Mouse (Mus musculus): ENCODE data around the gene Usp47. TPM values are rescaled to one million over a fixed set of nuclear protein-coding genes. Genes with fewer than 3 reads are reported as not detected.
"Not testable (repeated sequence)": the region's sequence is repeated elsewhere in the genome, so short reads cannot be mapped to it uniquely, and the experiment has no call there.

Usp47 gene
- polyA plus RNA-seq, 1 experiment from 2014 or later = 96.7 TPM

- H3K27ac ChIP-seq = no peak overlapping the region
- no peaks in the 10 kb centered on the region for H3K4me1 ChIP-seq
- no peak overlapping the region for H3K4me3 ChIP-seq
- no peaks in the 10 kb centered on the region for H3K27me3 ChIP-seq
- whole genome bisulfite sequencing = 80% methylated on average over 2 of the region's 2 CpGs
- no peaks in the 10 kb centered on the region for H3K36me3 ChIP-seq
- no peak overlapping the region for H3K9ac ChIP-seq
- no peak for ATAC-seq (ENCODE audit: insufficient number of reproducible peaks, insufficient read depth, low FRiP score, low TSS enrichment)
- H3K4me2 ChIP-seq (replicated peaks) = no peak overlapping the region
- no peaks in the 10 kb centered on the region for H3K9me3 ChIP-seq
These were observed 19.5 kb downstream of the Usp47 start for GRCm38 (mm10) chr7:112042758-112043157.

DNA sequence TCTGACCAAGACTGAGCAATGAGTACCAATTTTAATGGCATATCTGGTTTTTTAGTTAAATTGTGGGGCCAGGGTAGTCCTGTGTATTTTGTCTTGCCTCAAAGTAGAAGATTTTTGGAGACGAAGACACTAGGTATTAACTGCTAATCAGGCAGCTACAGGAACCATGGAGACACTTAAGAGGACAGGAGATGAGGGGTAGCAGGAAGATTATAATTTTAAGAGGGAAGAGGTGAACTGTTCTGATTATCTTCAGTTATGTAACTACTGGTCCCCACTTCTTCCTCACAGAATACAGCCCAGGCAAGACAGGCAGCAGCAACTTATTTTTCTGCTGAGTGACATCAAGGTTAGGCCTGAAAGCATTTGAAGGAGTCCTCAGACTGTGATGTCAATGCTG lies 21.9 kb downstream of the Usp47 start:
- Histone ChIP-seq H3K36me3 (no peaks in the 10 kb centered on the region), H3K27ac (no peak overlapping the region), H3K4me3 (no peak overlapping the region), H3K4me2 (replicated peaks) (no peak overlapping the region), H3K9ac (no peak overlapping the region), H3K9me3 (no peaks in the 10 kb centered on the region), H3K27me3 (no peaks in the 10 kb centered on the region), H3K4me1 (no peaks in the 10 kb centered on the region)
- ATAC-seq (ENCODE audit: insufficient number of reproducible peaks, insufficient read depth, low FRiP score, low TSS enrichment) = no peak
- WGBS = 87% methylated on average over 1 of the region's 1 CpGs

GRCm38 (mm10) chr7:112045794-112046388 lies 22.6 kb downstream of the Usp47 start:
- Histone ChIP-seq H3K27me3 (no peaks in the 10 kb centered on the region), H3K4me1 (no peaks in the 10 kb centered on the region), H3K9ac (no peak overlapping the region), H3K4me3 (no peak overlapping the region), H3K36me3 (no peaks in the 10 kb centered on the region), H3K9me3 (no peaks in the 10 kb centered on the region), H3K27ac (no peak overlapping the region), H3K4me2 (replicated peaks) (no peak overlapping the region)
- ATAC-seq (ENCODE audit: insufficient number of reproducible peaks, insufficient read depth, low FRiP score, low TSS enrichment) = no peak
- WGBS = 64% methylated on average over 3 of the region's 3 CpGs

DNA sequence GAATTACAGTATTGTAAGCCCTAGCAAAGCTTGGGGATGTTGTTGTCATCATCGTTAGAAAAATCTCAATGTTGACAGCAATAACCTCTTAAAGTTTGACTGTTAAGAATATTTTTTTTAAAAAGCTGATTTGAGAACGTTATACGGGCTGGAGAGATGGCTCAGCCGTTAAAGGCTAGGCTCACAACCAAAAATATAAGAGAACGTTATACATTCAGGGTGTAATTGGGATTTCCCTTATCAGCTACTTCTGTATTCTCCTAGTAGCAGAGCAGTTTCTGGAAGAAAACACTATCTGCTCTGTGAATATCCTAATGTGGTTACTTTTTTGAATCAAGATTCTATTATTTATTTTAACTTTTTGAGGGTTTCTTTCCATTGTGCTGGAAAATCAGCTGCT lies 25.3 kb downstream of the Usp47 start:
- Histone ChIP-seq H3K36me3 (no peaks in the 10 kb centered on the region), H3K4me2 (replicated peaks) (no peak overlapping the region), H3K27ac (no peak overlapping the region), H3K4me3 (no peak overlapping the region), H3K4me1 (no peaks in the 10 kb centered on the region), H3K27me3 (no peaks in the 10 kb centered on the region), H3K9me3 (no peaks in the 10 kb centered on the region), H3K9ac (no peak overlapping the region)
- 91% methylated on average over 5 of the region's 5 CpGs for WGBS
- ATAC-seq (ENCODE audit: insufficient number of reproducible peaks, insufficient read depth, low FRiP score, low TSS enrichment) = no peak

GRCm38 (mm10) chr7:112053667-112054066 lies 30.4 kb downstream of the Usp47 start:
- no peak overlapping the region for H3K27ac ChIP-seq
- H3K4me3 ChIP-seq = no peak overlapping the region
- WGBS = 86% methylated on average over 3 of the region's 3 CpGs
- no peaks in the 10 kb centered on the region for H3K4me1 ChIP-seq
- no peaks in the 10 kb centered on the region for H3K27me3 ChIP-seq
- no peaks in the 10 kb centered on the region for H3K9me3 ChIP-seq
- no peak for ATAC-seq (ENCODE audit: insufficient number of reproducible peaks, insufficient read depth, low FRiP score, low TSS enrichment)
- no peak overlapping the region for H3K9ac ChIP-seq
- H3K4me2 ChIP-seq (replicated peaks) = no peak overlapping the region
- peaks cover 26% of the 10 kb centered on the region for H3K36me3 ChIP-seq

- H3K4me3 ChIP-seq = no peak overlapping the region
- ATAC-seq (ENCODE audit: insufficient number of reproducible peaks, insufficient read depth, low FRiP score, low TSS enrichment) = no peak
- H3K36me3 ChIP-seq = peaks cover 36% of the 10 kb centered on the region
- no peak overlapping the region for H3K4me2 ChIP-seq (replicated peaks)
- no peaks in the 10 kb centered on the region for H3K4me1 ChIP-seq
- no peak overlapping the region for H3K27ac ChIP-seq
- H3K27me3 ChIP-seq = no peaks in the 10 kb centered on the region
- WGBS = 65% methylated on average over 8 of the region's 8 CpGs
- H3K9me3 ChIP-seq = no peaks in the 10 kb centered on the region
- H3K9ac ChIP-seq = no peak overlapping the region
These were observed 32.8 kb downstream of the Usp47 start for GRCm38 (mm10) chr7:112055901-112056625.

GRCm38 (mm10) chr7:112074868-112075267 lies 51.6 kb downstream of the Usp47 start:
- peaks cover 32% of the 10 kb centered on the region for H3K36me3 ChIP-seq
- no peak overlapping the region for H3K4me2 ChIP-seq (replicated peaks)
- H3K27me3 ChIP-seq = no peaks in the 10 kb centered on the region
- no peaks in the 10 kb centered on the region for H3K4me1 ChIP-seq
- H3K9me3 ChIP-seq = no peaks in the 10 kb centered on the region
- no peak overlapping the region for H3K4me3 ChIP-seq
- WGBS = 87% methylated on average over 5 of the region's 5 CpGs
- H3K27ac ChIP-seq = no peak overlapping the region
- no peak overlapping the region for H3K9ac ChIP-seq
- ATAC-seq (ENCODE audit: insufficient number of reproducible peaks, insufficient read depth, low FRiP score, low TSS enrichment) = no peak

DNA sequence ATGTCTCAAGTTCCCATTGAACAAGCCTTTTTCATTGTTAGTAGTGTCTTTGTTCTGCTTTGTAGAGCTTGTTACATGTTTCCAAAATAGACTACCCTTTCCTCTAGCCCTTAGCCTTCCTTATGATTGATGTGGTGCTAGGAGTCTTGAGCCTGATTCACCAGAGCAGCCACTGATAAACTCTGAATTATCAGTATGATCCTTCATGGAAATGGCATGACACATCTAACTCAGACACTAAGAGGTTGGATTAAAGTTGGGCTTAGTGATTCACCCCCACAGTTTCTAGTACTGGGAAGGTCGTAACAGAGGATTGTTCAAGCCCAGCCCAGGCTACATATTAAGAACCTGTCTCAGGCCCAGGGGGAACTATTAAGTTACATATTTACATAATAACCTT lies 59.3 kb downstream of the Usp47 start:
- Histone ChIP-seq H3K4me3 (no peak overlapping the region), H3K27me3 (no peaks in the 10 kb centered on the region), H3K9me3 (no peaks in the 10 kb centered on the region), H3K4me1 (no peaks in the 10 kb centered on the region), H3K27ac (no peak overlapping the region), H3K9ac (no peak overlapping the region), H3K4me2 (replicated peaks) (no peak overlapping the region), H3K36me3 (peaks cover 48% of the 10 kb centered on the region)
- no peak for ATAC-seq (ENCODE audit: insufficient number of reproducible peaks, insufficient read depth, low FRiP score, low TSS enrichment)
- WGBS = 91% methylated on average over 1 of the region's 1 CpGs

GRCm38 (mm10) chr7:112084222-112084621 lies 60.9 kb downstream of the Usp47 start:
- Histone ChIP-seq H3K4me2 (replicated peaks) (no peak overlapping the region), H3K9me3 (no peaks in the 10 kb centered on the region), H3K4me3 (no peak overlapping the region), H3K27ac (no peak overlapping the region), H3K9ac (no peak overlapping the region), H3K36me3 (peaks cover 52% of the 10 kb centered on the region), H3K4me1 (no peaks in the 10 kb centered on the region), H3K27me3 (no peaks in the 10 kb centered on the region)
- no peak for ATAC-seq (ENCODE audit: insufficient number of reproducible peaks, insufficient read depth, low FRiP score, low TSS enrichment)
- WGBS = 81% methylated on average over 2 of the region's 2 CpGs

GRCm38 (mm10) chr7:112085062-112085461 lies 61.8 kb downstream of the Usp47 start:
- no peaks in the 10 kb centered on the region for H3K4me1 ChIP-seq
- no peak overlapping the region for H3K4me2 ChIP-seq (replicated peaks)
- no peaks in the 10 kb centered on the region for H3K27me3 ChIP-seq
- no peak overlapping the region for H3K4me3 ChIP-seq
- no peaks in the 10 kb centered on the region for H3K9me3 ChIP-seq
- peaks cover 53% of the 10 kb centered on the region for H3K36me3 ChIP-seq
- no peak for ATAC-seq (ENCODE audit: insufficient number of reproducible peaks, insufficient read depth, low FRiP score, low TSS enrichment)
- H3K9ac ChIP-seq = no peak overlapping the region
- WGBS = 42% methylated on average over 4 of the region's 4 CpGs
- H3K27ac ChIP-seq = no peak overlapping the region

DNA sequence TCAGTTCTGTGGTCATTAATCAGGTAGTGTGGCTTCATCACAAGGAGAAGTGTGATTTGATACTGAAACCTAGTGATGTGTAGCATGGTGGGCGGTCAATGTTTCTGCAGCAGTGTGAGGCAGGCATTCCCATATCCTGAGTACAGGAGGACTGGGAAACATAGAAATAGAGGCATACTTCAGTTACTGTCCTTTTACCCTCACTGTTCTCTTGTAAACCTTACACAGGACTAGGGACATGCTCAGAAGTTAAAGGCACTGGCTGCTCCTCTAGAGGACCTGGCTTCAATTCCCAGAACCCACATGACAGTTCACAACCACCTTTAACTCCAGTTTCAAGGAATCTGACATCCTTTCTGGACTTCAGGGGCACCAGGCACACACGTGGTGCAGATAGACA lies 62.9 kb downstream of the Usp47 start:
- Histone ChIP-seq H3K9me3 (no peaks in the 10 kb centered on the region), H3K27me3 (no peaks in the 10 kb centered on the region), H3K9ac (no peak overlapping the region), H3K4me3 (no peak overlapping the region), H3K4me2 (replicated peaks) (no peak overlapping the region), H3K4me1 (no peaks in the 10 kb centered on the region), H3K27ac (no peak overlapping the region), H3K36me3 (peaks cover 53% of the 10 kb centered on the region)
- no peak for ATAC-seq (ENCODE audit: insufficient number of reproducible peaks, insufficient read depth, low FRiP score, low TSS enrichment)
- 89% methylated on average over 2 of the region's 2 CpGs for WGBS

DNA sequence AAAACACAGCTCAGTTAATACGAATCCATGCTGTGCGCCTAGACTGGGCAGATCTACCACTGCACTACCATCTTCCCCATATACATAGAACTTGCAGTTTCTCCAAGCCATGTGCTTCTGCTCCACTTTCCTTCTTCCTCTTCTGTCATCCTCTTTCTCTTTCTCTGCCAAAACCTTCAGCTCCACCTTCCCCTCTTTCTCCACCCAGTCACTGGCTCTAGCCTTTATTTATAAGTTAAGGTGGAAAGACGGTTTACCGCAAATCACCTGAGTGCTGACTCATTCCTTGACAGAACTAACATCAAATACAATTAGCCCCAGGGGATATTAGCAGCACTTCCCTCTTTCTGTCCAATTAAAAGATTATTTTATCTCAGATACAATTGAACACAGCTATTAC lies 71.6 kb downstream of the Usp47 start:
- not testable (repeated sequence) for H3K27ac ChIP-seq; H3K9ac ChIP-seq; H3K4me1 ChIP-seq; ATAC-seq (ENCODE audit: insufficient number of reproducible peaks, insufficient read depth, low FRiP score, low TSS enrichment); H3K27me3 ChIP-seq; H3K4me2 ChIP-seq (replicated peaks); H3K4me3 ChIP-seq; H3K9me3 ChIP-seq
- peaks cover 77% of the 10 kb centered on the region for H3K36me3 ChIP-seq
- WGBS = 94% methylated on average over 4 of the region's 4 CpGs

Measured in embryonic facial prominence, embryonic 12.5 days (tissue).